Mouse (Mus musculus) liver, embryonic 14.5 days (tissue): ENCODE measurements around the gene Flt3l. TPM values are rescaled to one million over a fixed set of nuclear protein-coding genes. Genes with fewer than 3 reads are reported as not detected.
"Not testable (repeated sequence)": the region's sequence is repeated elsewhere in the genome, so short reads cannot be mapped to it uniquely, and the experiment has no call there.

Experiments
- ATAC-seq: fragments of 200-750 bp; cut with Nextera tagmentation; 2 replicates; pipeline ENCODE4 v1.8.0; 2017; ENCODE audit warnings: moderate number of reproducible peaks, mild to moderate bottlenecking, moderate library complexity; ENCODE audit not compliant: insufficient read depth
- DNase-seq, 3 experiments: peaks; one replicate each; pipeline ENCODE4 v3.0.0-alpha.2; 2012 to 2013; ENCODE audit warnings: low read depth in 3 of 3, low spot score in 3 of 3
- H3K27ac ChIP-seq: fragments of 300-500 bp; sonication (generic); 2 replicates; pipeline ENCODE4 v1.5.1; 2014; ENCODE audit warnings: moderate library complexity, mild to moderate bottlenecking, control low read depth, inconsistent platforms
- H3K27me3 ChIP-seq: fragments of 300-500 bp; sonication (generic); 2 replicates; pipeline ENCODE4 v1.6.1; 2014; ENCODE audit warnings: mild to moderate bottlenecking, low read length, moderate library complexity; ENCODE audit not compliant: control insufficient read depth, insufficient read depth
- H3K36me3 ChIP-seq: fragments of 300-500 bp; sonication (generic); replicated peaks from 2 replicates; pipeline ENCODE4 v1.6.1; 2014; ENCODE audit warnings: low read depth; ENCODE audit not compliant: control insufficient read depth, insufficient read depth
- H3K4me1 ChIP-seq, 2 experiments: fragments of 200-500 bp in 1 of 2; fragments of 300-500 bp in 1 of 2; sonication (generic) in 1 of 2; replicated peaks; 2 replicates each; pipeline ENCODE4 v1.6.1; 2012 to 2014; ENCODE audit warnings: antibody characterized with exemption in 1 of 2, inconsistent platforms in 1 of 2, low read length in 1 of 2; ENCODE audit not compliant: control insufficient read depth in 2 of 2, insufficient read depth in 2 of 2
- H3K4me2 ChIP-seq: fragments of 300-500 bp; sonication (generic); 2 replicates; pipeline ENCODE4 v1.6.1; 2014; ENCODE audit warnings: low read depth, mild to moderate bottlenecking, control low read depth, moderate library complexity
- H3K4me3 ChIP-seq, 2 experiments: fragments of 200-500 bp in 1 of 2; fragments of 300-500 bp in 1 of 2; sonication (generic) in 1 of 2; 2 replicates each; pipeline ENCODE4 v1.5.1; 2012 to 2014; ENCODE audit warnings: low read depth in 2 of 2, low read length in 2 of 2, mild to moderate bottlenecking in 2 of 2, control low read depth in 1 of 2, inconsistent platforms in 1 of 2, moderate library complexity in 1 of 2; ENCODE audit not compliant: insufficient read depth in 1 of 2
- H3K9ac ChIP-seq: fragments of 300-500 bp; sonication (generic); replicated peaks from 2 replicates; pipeline ENCODE4 v1.6.1; 2014; ENCODE audit warnings: mild to moderate bottlenecking, control low read depth, moderate library complexity
- H3K9me3 ChIP-seq: fragments of 300-500 bp; sonication (generic); 2 replicates; pipeline ENCODE4 v1.6.1; 2016; ENCODE audit warnings: low read length, mixed read lengths; ENCODE audit not compliant: control insufficient read depth
- CTCF ChIP-seq: IDR thresholded peaks from 2 replicates; pipeline ENCODE4 v1.5.1; 2016; ENCODE audit warnings: antibody characterized with exemption, low read depth, control low read depth
- EP300 ChIP-seq: IDR thresholded peaks from 2 replicates; pipeline ENCODE4 v1.6.1; 2016; ENCODE audit warnings: antibody characterized with exemption, low read depth
- WGBS: fragments of 180-500 bp; shearing (Covaris S2); extraction: QIAGEN DNeasy Blood & Tissue Kit; methylation state at CpG from one replicate; pipeline ENCODE4 v1.1.7; 2014; ENCODE audit not compliant: insufficient replicate concordance; 5-methylcytosine and 5-hydroxymethylcytosine counted together
- polyA plus RNA-seq, 2 experiments: library from polyadenylated mRNA; depleted of rRNA in 1 of 2; stranded (reverse) in 1 of 2; unstranded in 1 of 2; fragments of >200 nt; fragmentation: Nextera tagmentation in 1 of 2; extraction: Ambion mirVana in 1 of 2; gene quantifications; 2 replicates each; pipeline versions ENCODE4 v1.2.1 to v1.2.3; 2012 to 2014

The Flt3l gene
- polyA plus RNA-seq, 2 experiments, result 3.9 to 12.1 TPM

GRCm38 (mm10) chr7:45112529-45112928 is 23.7 kb downstream of the Flt3l start:
- WGBS, result 28% methylated on average over 3 of the region's 3 CpGs
- TF ChIP-seq EP300 (no peak), CTCF (no peak)
- ATAC-seq, result no peak

GRCm38 (mm10) chr7:45111940-45112339 is 24.3 kb downstream of the Flt3l start:
- H3K27me3 ChIP-seq, result no peaks in the 10 kb centered on the region
- H3K27ac ChIP-seq, result no peak overlapping the region
- H3K4me2 ChIP-seq, result no peak overlapping the region
- 62% methylated on average over 2 of the region's 2 CpGs for WGBS
- no peak for ATAC-seq
- no peak for DNase-seq
- no peak for TF ChIP-seq EP300
- no peak for TF ChIP-seq CTCF
- no peaks in the 10 kb centered on the region for H3K9me3 ChIP-seq
- peaks cover 7 to 18% of the 10 kb centered on the region in 2 experiments for H3K4me1 ChIP-seq
- no peaks in the 10 kb centered on the region for H3K36me3 ChIP-seq
- no peak overlapping the region for H3K9ac ChIP-seq
- no peak overlapping the region for H3K4me3 ChIP-seq

More at GRCm38 (mm10) chr7:45112529-45112928, 23.7 kb downstream of the Flt3l start:
- no peaks in the 10 kb centered on the region for H3K9me3 ChIP-seq
- H3K4me3 ChIP-seq, result no peak overlapping the region
- H3K4me1 ChIP-seq, result peaks cover 7 to 18% of the 10 kb centered on the region in 2 experiments
- no peaks in the 10 kb centered on the region for H3K27me3 ChIP-seq
- H3K27ac ChIP-seq, result no peak overlapping the region
- DNase-seq, result no peak
- H3K4me2 ChIP-seq, result no peak overlapping the region
- no peaks in the 10 kb centered on the region for H3K36me3 ChIP-seq
- no peak overlapping the region for H3K9ac ChIP-seq

GRCm38 (mm10) chr7:45110089-45110488 is 26.1 kb downstream of the Flt3l start:
- H3K36me3 ChIP-seq, ATAC-seq, H3K4me2 ChIP-seq, H3K9ac ChIP-seq, H3K9me3 ChIP-seq, H3K27me3 ChIP-seq, H3K4me3 ChIP-seq, H3K27ac ChIP-seq, DNase-seq: not testable (repeated sequence)
- peaks cover 7 to 18% of the 10 kb centered on the region in 2 experiments for H3K4me1 ChIP-seq
- 70% methylated on average over 4 of the region's 4 CpGs for WGBS

GRCm38 (mm10) chr7:45107052-45107645 is 29.1 kb downstream of the Flt3l start:
- Histone ChIP-seq H3K4me3 (no peak overlapping the region), H3K9ac (no peak overlapping the region), H3K4me1 (peaks cover 0 to 5% of the 10 kb centered on the region in 2 experiments; a peak in 2 of 4 replicates), H3K36me3 (no peaks in the 10 kb centered on the region), H3K9me3 (no peaks in the 10 kb centered on the region), H3K4me2 (no peak overlapping the region), H3K27ac (no peak overlapping the region), H3K27me3 (no peaks in the 10 kb centered on the region)
- no peak for TF ChIP-seq CTCF
- TF ChIP-seq EP300, result no peak
- DNase-seq (no peak), ATAC-seq (no peak)
- WGBS, result 14% methylated on average over 5 of the region's 5 CpGs

- Histone ChIP-seq H3K4me3 (no peak overlapping the region), H3K27ac (no peak overlapping the region), H3K27me3 (no peaks in the 10 kb centered on the region), H3K9me3 (no peaks in the 10 kb centered on the region), H3K4me2 (no peak overlapping the region), H3K4me1 (peaks cover 0 to 5% of the 10 kb centered on the region in 2 experiments; a peak in 2 of 4 replicates), H3K9ac (no peak overlapping the region), H3K36me3 (no peaks in the 10 kb centered on the region)
- DNase-seq, result no peak
- 57% methylated on average over 6 of the region's 6 CpGs for WGBS
- no peak for ATAC-seq
- no peak for TF ChIP-seq EP300
- TF ChIP-seq CTCF, result no peak
These were observed 29.8 kb downstream of the Flt3l start for GRCm38 (mm10) chr7:45106441-45106840.
